Mouse (Mus musculus) heart, adult 18-20 months (tissue): Measurements from ENCODE around the gene Nip7. TPM values are rescaled to one million over a fixed set of nuclear protein-coding genes. Genes with fewer than 3 reads are reported as not detected.
"Not testable (repeated sequence)": the region's sequence is repeated elsewhere in the genome, so short reads cannot be mapped to it uniquely, and the experiment has no call there.

Experiments
- DNase-seq, 2 experiments: peaks; one replicate each; pipeline ENCODE4 v3.0.0; 2021 to 2022; ENCODE audit warnings: mixed read lengths in 1 of 2
- microRNA-seq, 2 experiments: library from miRNA; unstranded; fragments of <30 nt; microRNA quantifications; one replicate each; pipeline ENCODE4 v1.2.0; 2022
- total RNA-seq, 2 experiments: library from RNA; stranded (reverse); gene quantifications; 2 replicates each; pipeline ENCODE4 v1.2.3; 2021

Gene Nip7
- total RNA-seq, 2 experiments from 2014 or later: 22.1 to 22.8 TPM

GRCm38 (mm10) chr8:107065511-107066496 is 9.1 kb downstream of the Nip7 start, which contains the start of gene Tmed6:
Gene Tmed6 (minus strand): TSS chr8:107065644.
- peak in 1 of 2 experiments; percentile 26 for DNase-seq

GRCm38 (mm10) chr8:107073706-107074105 is 17.0 kb downstream of the Nip7 start:
- DNase-seq: no peak

GRCm38 (mm10) chr8:107074128-107074527 is 17.5 kb downstream of the Nip7 start:
- DNase-seq: no peak

- DNase-seq: peak in 1 of 2 experiments; percentile 28
Observed at GRCm38 (mm10) chr8:107076239-107076888, 19.7 kb downstream of the Nip7 start.

GRCm38 (mm10) chr8:107085358-107085757 is 28.7 kb downstream of the Nip7 start:
- no peak for DNase-seq

GRCm38 (mm10) chr8:107086018-107086417 is 29.3 kb downstream of the Nip7 start:
- no peak for DNase-seq

- DNase-seq: no peak
Observed at GRCm38 (mm10) chr8:107088526-107089063, 31.9 kb downstream of the Nip7 start.

GRCm38 (mm10) chr8:107090531-107090930 is 33.9 kb downstream of the Nip7 start:
- no peak for DNase-seq

GRCm38 (mm10) chr8:107095717-107096365 is 39.2 kb downstream of the Nip7 start:
- no peak for DNase-seq

- DNase-seq: peak; percentile 94 to 97
Observed at GRCm38 (mm10) chr8:107096366-107097036, 39.8 kb downstream of the Nip7 start, which contains the start of gene Terf2. Gene Terf2 (minus strand): TSS chr8:107096547.

- peak in 1 of 2 experiments; percentile 40 for DNase-seq
Observed at GRCm38 (mm10) chr8:107100635-107101034, 44.0 kb downstream of the Nip7 start.

GRCm38 (mm10) chr8:107104547-107104946 is 47.9 kb downstream of the Nip7 start:
- DNase-seq: peak; percentile 70 to 93

- not testable (repeated sequence) for DNase-seq
Observed at GRCm38 (mm10) chr8:107108089-107108488, 51.4 kb downstream of the Nip7 start.

GRCm38 (mm10) chr8:107108978-107109720 is 52.5 kb downstream of the Nip7 start:
- no peak for DNase-seq

GRCm38 (mm10) chr8:107109816-107110435 is 53.2 kb downstream of the Nip7 start:
- no peak for DNase-seq

Small RNA genes lying within 50 kb of the gene (microRNA-seq; reads per million reads assigned to microRNA genes)
- gene Mir7075: 0.38 to 3.0 reads per million in 2 experiments

Other genes starting within 250 kb of the Nip7 start
- gene Has3, start 186.6 kb upstream of the Nip7 start, total RNA-seq: under 1 TPM; 0.42 to 0.51 TPM
- gene Utp4, start 163.2 kb upstream of the Nip7 start, total RNA-seq: 10 to 100 TPM; 21.4 to 22.7 TPM
- 1 to 10 TPM; 9.6 to 9.7 TPM for gene Sntb2, start 121.1 kb upstream of the Nip7 start, total RNA-seq
- gene Vps4a, start 25.7 kb upstream of the Nip7 start, total RNA-seq: 10 to 100 TPM; 58.7 to 60.0 TPM
- 10 to 100 TPM; 64.3 to 77.4 TPM for gene Pdf, start 8.3 kb upstream of the Nip7 start, total RNA-seq
- 10 to 100 TPM; 15.8 to 17.1 TPM for gene Cog8, start 188 bp upstream of the Nip7 start, total RNA-seq
- gene Tmed6, start 8.8 kb downstream of the Nip7 start, total RNA-seq: not detected
- 10 to 100 TPM; 11.8 to 13.5 TPM for gene Terf2, start 39.7 kb downstream of the Nip7 start, total RNA-seq
- 10 to 100 TPM; 38.5 to 41.7 TPM for gene Cyb5b, start 93.8 kb downstream of the Nip7 start, total RNA-seq
- gene Nfat5, start 236.6 kb downstream of the Nip7 start, total RNA-seq: 10 to 100 TPM; 18.4 to 23.1 TPM